Mouse (Mus musculus) neural tube, embryonic 15.5 days (tissue): ENCODE data around the gene Slc12a5. TPM values are rescaled to one million over a fixed set of nuclear protein-coding genes. Genes with fewer than 3 reads are reported as not detected.

ENCODE experiments used
- ATAC-seq: fragments of 200-750 bp; cut with Nextera tagmentation; 2 replicates; pipeline ENCODE4 v1.8.0; 2017; ENCODE audit warnings: mild to moderate bottlenecking, moderate TSS enrichment, moderate library complexity; ENCODE audit not compliant: low FRiP score
- H3K27ac ChIP-seq: fragments of 300-500 bp; sonication (generic); replicated peaks from 2 replicates; pipeline ENCODE4 v1.5.1; 2015; ENCODE audit warnings: mild to moderate bottlenecking, inconsistent platforms
- H3K27me3 ChIP-seq: fragments of 300-500 bp; sonication (generic); replicated peaks from 2 replicates; pipeline ENCODE4 v1.6.1; 2015; ENCODE audit warnings: inconsistent platforms
- H3K36me3 ChIP-seq: fragments of 300-500 bp; sonication (generic); 2 replicates; pipeline ENCODE4 v1.6.1; 2015; ENCODE audit warnings: inconsistent platforms
- H3K4me1 ChIP-seq: fragments of 300-500 bp; sonication (generic); 2 replicates; pipeline ENCODE4 v1.6.1; 2015; ENCODE audit warnings: inconsistent platforms
- H3K4me2 ChIP-seq: fragments of 300-500 bp; sonication (generic); 2 replicates; pipeline ENCODE4 v1.6.1; 2015; ENCODE audit warnings: inconsistent platforms, mild to moderate bottlenecking, moderate library complexity
- H3K4me3 ChIP-seq: fragments of 300-500 bp; sonication (generic); replicated peaks from 2 replicates; pipeline ENCODE4 v1.5.1; 2015; ENCODE audit warnings: mild to moderate bottlenecking, inconsistent platforms
- H3K9ac ChIP-seq: fragments of 300-500 bp; sonication (generic); replicated peaks from 2 replicates; pipeline ENCODE4 v1.6.1; 2015; ENCODE audit warnings: mild to moderate bottlenecking, inconsistent platforms
- H3K9me3 ChIP-seq: fragments of 300-500 bp; sonication (generic); replicated peaks from 2 replicates; pipeline ENCODE4 v1.6.1; 2016; ENCODE audit warnings: inconsistent platforms
- WGBS: fragments of 180-500 bp; shearing (Covaris S2); methylation state at CpG from one replicate; pipeline ENCODE4 v1.1.7; 2015; ENCODE audit warnings: mixed read lengths; 5-methylcytosine and 5-hydroxymethylcytosine counted together
- polyA plus RNA-seq: library from polyadenylated mRNA; unstranded; fragments of >200 nt; fragmentation: Nextera tagmentation; extraction: Ambion mirVana; gene quantifications from 2 replicates; pipeline ENCODE4 v1.2.1, GENCODE M21; 2015

Gene Slc12a5
- polyA plus RNA-seq, 1 experiment from 2014 or later = 61.8 TPM

DNA sequence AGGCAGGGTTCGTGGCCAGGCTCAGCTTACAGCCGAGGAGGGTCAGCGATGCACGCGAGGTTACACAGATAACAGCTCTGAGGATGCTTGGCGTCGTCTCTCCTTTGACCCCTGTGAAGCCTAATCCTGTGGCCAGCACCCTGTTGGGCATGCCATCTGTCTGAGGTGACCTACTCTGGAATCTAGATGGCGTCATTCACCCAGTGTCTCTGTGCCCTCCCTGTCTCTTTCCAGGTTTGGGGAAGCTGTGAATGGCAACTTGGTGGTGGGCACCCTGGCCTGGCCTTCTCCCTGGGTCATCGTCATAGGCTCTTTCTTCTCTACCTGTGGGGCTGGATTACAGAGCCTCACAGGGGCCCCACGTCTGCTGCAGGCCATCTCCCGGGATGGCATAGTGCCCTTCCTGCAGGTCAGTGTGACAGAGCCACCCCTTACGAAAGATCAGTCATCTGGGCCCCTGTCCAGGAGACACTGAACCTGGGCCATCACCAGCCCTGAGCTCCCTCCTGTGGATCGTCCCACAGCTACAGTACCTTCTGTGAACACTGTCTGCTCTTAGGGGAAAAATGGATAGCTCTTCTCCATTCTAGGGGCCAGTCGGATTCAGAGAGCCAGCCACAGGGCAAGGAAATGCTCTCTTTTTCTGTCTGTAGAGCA is 25.9 kb downstream of the Slc12a5 start:
- Histone ChIP-seq H3K9me3 (no peaks in the 10 kb centered on the region), H3K4me3 (no peak overlapping the region), H3K4me2 (no peak overlapping the region), H3K9ac (no peak overlapping the region), H3K27me3 (no peaks in the 10 kb centered on the region; the same call in 1 of the 2 replicates), H3K27ac (no peak overlapping the region), H3K4me1 (no peaks in the 10 kb centered on the region), H3K36me3 (peaks cover 39% of the 10 kb centered on the region)
- no peak for ATAC-seq
- 80% methylated on average over 14 of the region's 14 CpGs for WGBS

DNA sequence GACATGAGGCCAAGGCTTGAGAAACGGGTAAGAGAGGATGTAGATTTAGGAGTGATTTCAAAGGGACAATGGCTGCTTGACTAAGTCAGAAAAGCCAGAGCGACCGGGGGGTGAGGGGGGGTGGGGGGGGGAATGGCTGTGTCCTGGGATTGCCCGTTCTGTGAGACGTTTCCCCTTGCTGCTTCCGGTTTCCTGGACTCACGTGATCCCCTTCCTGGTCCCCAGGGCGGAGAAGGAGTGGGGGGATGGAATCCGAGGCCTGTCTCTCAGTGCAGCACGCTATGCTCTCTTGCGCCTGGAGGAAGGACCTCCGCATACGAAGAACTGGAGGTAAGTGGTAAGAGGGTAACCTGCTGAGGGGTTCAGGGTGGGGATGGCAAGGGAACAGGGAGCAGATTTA is 28.2 kb downstream of the Slc12a5 start:
- H3K36me3 ChIP-seq = peaks cover 27% of the 10 kb centered on the region
- H3K9me3 ChIP-seq = no peaks in the 10 kb centered on the region
- H3K27ac ChIP-seq = no peak overlapping the region
- no peak overlapping the region for H3K4me3 ChIP-seq
- no peak overlapping the region for H3K4me2 ChIP-seq
- H3K4me1 ChIP-seq = no peaks in the 10 kb centered on the region
- no peaks in the 10 kb centered on the region; the same call in 1 of the 2 replicates for H3K27me3 ChIP-seq
- H3K9ac ChIP-seq = no peak overlapping the region
- 70% methylated on average over 13 of the region's 13 CpGs for WGBS
- ATAC-seq = no peak

DNA sequence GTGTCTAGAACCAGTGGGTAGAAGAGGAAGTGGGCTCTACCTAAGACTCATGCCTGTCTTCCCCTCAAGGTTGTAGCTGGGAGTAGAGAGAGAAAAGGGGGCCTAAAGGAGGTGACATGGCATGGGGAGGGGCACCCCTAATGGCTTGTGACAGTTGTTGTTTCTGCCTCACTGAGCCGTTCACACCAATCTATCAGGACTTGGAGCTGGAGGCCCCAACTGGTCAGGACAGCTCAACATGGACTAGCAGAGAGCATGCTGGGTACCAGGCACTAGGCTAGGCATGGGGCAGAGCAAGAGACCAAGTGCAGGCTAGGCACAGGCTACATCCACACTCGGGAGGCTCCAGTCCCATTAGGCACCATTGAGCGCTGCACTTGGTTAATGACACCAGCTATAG is 30.5 kb downstream of the Slc12a5 start:
- Histone ChIP-seq H3K4me3 (no peak overlapping the region), H3K27me3 (no peaks in the 10 kb centered on the region; the same call in 1 of the 2 replicates), H3K4me1 (peaks cover 7% of the 10 kb centered on the region; the same call in 1 of the 2 replicates), H3K4me2 (no peak overlapping the region), H3K36me3 (peaks cover 32% of the 10 kb centered on the region), H3K9ac (no peak overlapping the region), H3K9me3 (no peaks in the 10 kb centered on the region), H3K27ac (no peak overlapping the region)
- 75% methylated on average over 3 of the region's 3 CpGs for WGBS
- ATAC-seq = no peak

DNA sequence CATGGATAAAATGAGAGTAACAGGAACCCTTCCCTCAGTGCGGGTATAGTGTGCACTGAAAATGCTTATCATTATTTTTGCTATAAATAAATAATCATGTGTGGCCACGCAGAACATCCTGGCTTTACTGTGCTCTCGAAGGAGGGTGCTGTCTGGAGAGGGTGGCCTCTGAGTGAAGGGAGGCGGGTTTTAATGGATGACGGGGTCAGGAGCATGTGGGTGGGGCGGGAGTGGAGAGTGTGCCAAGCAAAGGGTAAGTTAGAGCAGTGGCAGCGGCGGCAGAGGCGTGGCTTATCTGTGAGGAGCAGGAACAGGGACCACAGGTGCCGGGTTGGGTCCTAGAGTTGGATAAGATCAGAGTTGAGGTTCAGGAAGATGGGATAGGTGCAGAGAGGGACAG is 31.2 kb downstream of the Slc12a5 start:
- Histone ChIP-seq H3K27ac (no peak overlapping the region), H3K4me2 (no peak overlapping the region), H3K4me1 (peaks cover 8% of the 10 kb centered on the region; the same call in 1 of the 2 replicates), H3K9ac (no peak overlapping the region), H3K36me3 (peaks cover 27% of the 10 kb centered on the region), H3K9me3 (no peaks in the 10 kb centered on the region), H3K4me3 (no peak overlapping the region), H3K27me3 (no peaks in the 10 kb centered on the region; the same call in 1 of the 2 replicates)
- 36% methylated on average over 10 of the region's 10 CpGs for WGBS
- no peak for ATAC-seq

DNA sequence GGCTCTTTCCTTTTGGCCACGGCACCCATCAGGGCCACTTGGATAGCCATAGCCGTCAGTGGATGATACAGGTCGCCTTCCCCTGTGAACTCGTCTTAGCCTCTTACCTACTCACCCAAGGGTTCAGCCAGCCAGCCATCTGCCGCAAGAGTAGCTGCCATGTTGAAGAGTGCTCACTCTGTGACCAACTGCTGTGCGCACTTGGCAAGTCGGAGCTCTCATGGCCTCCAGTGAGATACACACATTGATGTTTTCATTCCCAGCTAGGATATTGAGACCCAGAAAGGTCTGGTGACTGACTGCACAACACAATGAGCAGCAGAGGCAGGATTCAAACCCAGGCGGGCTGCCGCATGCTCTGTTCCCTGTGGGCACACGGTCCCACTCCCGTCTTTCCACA is 33.6 kb downstream of the Slc12a5 start:
- H3K27me3 ChIP-seq = peaks cover 4% of the 10 kb centered on the region
- H3K36me3 ChIP-seq = peaks cover 27% of the 10 kb centered on the region
- H3K4me2 ChIP-seq = no peak overlapping the region
- H3K4me1 ChIP-seq = peaks cover 28% of the 10 kb centered on the region
- no peak overlapping the region for H3K9ac ChIP-seq
- no peak overlapping the region for H3K27ac ChIP-seq
- 87% methylated on average over 11 of the region's 11 CpGs for WGBS
- no peaks in the 10 kb centered on the region for H3K9me3 ChIP-seq
- H3K4me3 ChIP-seq = no peak overlapping the region
- ATAC-seq = no peak

DNA sequence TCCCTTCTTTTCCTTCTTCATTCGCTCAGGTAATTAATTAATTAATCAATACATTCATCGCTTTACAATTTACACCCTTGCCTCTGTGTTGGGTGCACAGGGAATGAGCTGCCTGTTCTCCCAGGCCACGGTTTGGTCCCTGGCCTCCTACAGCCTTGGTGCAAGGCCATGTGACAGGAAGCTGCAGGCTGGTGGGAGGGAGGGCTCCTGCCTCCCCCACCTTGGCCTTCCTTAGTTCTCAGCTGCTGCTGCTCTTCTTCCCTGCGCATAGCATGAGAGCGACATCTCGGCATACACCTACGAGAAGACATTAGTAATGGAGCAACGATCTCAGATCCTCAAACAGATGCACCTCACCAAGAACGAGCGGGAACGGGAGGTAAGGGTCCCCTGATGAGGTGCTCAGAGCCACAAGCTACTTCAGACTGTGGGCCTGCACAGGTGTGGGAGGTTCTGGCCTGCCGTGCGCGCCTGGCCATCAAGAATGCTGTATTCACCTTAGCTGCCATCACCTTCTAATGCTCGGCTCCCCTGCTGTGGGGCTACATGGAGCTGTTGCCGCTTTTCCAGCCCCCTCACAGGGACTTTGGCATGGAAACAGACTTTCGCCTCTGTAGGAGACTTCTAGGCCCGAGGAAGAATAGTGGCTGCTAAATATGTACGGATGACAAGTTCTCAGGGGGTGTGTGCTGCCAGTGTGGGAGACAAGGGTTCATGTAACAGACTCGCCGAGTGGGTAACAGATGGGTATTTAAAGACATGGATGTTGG is 34.2 kb downstream of the Slc12a5 start:
- no peak for ATAC-seq
- no peak overlapping the region for H3K9ac ChIP-seq
- 63% methylated on average over 21 of the region's 21 CpGs for WGBS
- peaks cover 4% of the 10 kb centered on the region for H3K27me3 ChIP-seq
- no peak overlapping the region for H3K4me2 ChIP-seq
- H3K4me1 ChIP-seq = peaks cover 28% of the 10 kb centered on the region
- peaks cover 29% of the 10 kb centered on the region for H3K36me3 ChIP-seq
- no peaks in the 10 kb centered on the region for H3K9me3 ChIP-seq
- no peak overlapping the region for H3K27ac ChIP-seq
- no peak overlapping the region for H3K4me3 ChIP-seq

DNA sequence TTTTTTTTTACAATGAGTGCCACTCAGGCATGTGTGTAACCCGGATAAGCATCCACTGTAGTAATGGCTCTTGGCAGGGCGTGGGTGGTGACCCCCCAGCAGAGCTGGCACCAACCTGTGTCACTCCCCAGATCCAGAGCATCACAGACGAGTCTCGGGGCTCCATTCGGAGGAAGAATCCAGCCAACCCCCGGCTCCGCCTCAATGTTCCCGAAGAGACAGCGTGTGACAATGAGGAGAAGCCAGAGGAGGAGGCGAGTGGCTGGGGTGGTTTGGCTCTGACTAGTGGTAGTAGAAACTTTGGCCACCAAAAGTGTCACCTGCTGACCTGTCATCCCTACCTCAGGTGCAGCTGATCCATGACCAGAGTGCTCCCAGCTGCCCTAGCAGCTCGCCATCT is 35.4 kb downstream of the Slc12a5 start:
- ATAC-seq = no peak
- peaks cover 28% of the 10 kb centered on the region for H3K4me1 ChIP-seq
- peaks cover 41% of the 10 kb centered on the region for H3K36me3 ChIP-seq
- no peak overlapping the region for H3K9ac ChIP-seq
- 73% methylated on average over 11 of the region's 11 CpGs for WGBS
- H3K27me3 ChIP-seq = peaks cover 4% of the 10 kb centered on the region
- H3K27ac ChIP-seq = no peak overlapping the region
- no peak overlapping the region for H3K4me2 ChIP-seq
- H3K9me3 ChIP-seq = no peaks in the 10 kb centered on the region
- H3K4me3 ChIP-seq = no peak overlapping the region

DNA sequence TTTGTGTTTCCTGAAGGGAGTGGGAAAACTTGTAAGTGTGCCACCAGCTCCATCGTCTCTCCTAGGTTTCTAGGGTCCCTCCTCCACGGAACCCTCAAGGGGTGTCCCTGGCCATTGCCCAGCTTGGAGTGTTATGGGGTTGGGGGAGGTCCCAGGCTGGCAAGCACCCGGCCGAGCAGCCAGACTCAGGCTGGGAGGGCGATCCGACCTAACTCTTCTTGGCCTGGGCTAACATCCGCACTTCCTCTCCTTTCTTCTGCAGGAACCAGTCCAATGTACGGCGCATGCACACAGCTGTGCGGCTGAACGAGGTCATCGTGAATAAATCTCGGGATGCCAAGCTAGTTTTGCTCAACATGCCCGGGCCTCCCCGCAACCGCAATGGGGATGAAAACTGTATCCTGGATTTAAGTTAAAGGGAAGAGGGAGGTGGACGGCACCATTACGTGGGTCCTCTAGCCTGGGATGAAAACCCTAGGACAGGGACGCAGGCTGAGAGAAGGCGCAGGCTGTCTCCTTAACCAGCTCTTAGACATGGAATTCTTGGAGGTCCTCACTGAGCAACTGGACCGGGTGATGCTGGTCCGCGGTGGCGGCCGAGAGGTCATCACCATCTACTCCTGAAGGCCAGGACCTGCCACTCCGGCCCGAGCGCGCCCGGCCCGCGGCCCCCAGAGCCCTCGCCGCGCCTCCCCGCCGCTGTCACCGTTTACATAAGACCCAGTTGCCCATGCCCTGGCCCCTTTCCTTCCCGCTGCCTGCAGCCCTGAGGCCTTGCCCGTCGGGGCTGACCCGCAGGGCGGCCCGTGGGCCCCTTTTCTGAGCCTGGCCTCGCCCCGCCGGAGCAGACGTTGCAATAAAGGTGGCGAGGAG is 36.5 kb downstream of the Slc12a5 start:
- Histone ChIP-seq H3K27ac (no peak overlapping the region), H3K4me3 (peak overlapping the region; percentile 16), H3K9ac (peak overlapping the region; percentile 34; the same call in 1 of the 2 replicates), H3K9me3 (no peaks in the 10 kb centered on the region), H3K4me1 (peaks cover 28% of the 10 kb centered on the region), H3K27me3 (peaks cover 4% of the 10 kb centered on the region; the same call in 1 of the 2 replicates), H3K4me2 (peak overlapping the region; percentile 51), H3K36me3 (peaks cover 52% of the 10 kb centered on the region)
- no peak for ATAC-seq
- WGBS = 14% methylated on average over 49 of the region's 49 CpGs

DNA sequence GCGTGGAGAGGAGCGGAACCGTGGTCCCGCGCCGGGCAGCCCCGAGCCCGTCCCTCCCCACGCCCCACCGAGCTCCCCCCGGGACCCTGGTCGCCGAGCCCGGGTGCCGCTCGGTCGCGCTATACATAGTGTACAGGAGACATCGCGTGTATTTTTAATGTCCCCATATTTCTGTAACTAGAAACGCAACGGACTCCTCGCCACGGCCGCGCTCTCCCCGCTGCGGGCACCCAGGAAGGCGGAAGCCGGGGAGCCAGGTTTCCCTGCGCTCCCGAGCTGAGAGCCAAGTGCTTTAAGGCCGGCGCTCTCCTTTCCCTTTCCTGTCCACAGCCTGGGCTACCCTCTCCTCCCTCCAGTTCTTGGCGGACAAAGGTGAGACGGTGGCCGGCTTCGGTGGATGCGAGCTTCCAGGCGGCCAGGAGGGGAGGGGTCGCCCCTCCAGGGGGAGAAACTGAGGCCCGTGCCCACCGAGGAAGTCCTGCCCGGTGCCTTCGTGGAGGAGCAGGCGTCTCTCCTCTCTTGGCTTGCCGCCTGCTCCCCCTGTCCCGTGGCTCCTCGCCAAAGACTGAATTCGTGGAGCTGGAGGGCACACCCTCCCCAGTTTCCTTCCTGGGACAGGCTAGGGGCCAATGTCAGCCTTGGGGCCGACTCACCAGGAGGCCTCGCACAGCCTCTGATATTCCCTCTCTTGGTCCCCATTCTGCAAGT is 37.3 kb downstream of the Slc12a5 start:
- Histone ChIP-seq H3K36me3 (peaks cover 60% of the 10 kb centered on the region), H3K27me3 (peaks cover 4% of the 10 kb centered on the region; the same call in 1 of the 2 replicates), H3K9ac (peak overlapping the region; percentile 34), H3K4me2 (peak overlapping the region; percentile 51), H3K27ac (no peak overlapping the region), H3K4me1 (peaks cover 28% of the 10 kb centered on the region), H3K9me3 (no peaks in the 10 kb centered on the region), H3K4me3 (peak overlapping the region; percentile 16)
- no peak for ATAC-seq
- WGBS = 1% methylated on average over 49 of the region's 52 CpGs

DNA sequence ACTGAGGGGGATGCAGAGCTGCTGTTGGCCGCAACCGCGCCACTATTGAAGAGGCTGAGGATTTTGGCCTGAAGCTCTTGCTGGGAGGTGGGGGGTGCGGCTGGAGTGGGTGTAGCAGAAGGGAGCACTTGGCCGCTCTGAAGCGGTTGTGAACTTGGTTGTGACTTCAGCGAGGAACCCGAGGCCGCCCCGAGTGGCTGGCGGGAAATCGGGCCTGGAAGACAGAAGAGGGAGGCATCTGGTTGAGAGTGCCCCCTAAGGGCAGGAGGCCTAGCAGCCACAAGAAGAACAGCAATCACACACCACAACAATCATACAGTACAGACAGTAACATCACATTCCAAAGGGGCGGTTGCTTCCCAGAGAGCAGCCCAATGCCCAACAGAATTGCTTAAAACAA is 41.4 kb downstream of the Slc12a5 start:
- ATAC-seq = no peak
- no peak overlapping the region for H3K27ac ChIP-seq
- WGBS = 86% methylated on average over 13 of the region's 13 CpGs

DNA sequence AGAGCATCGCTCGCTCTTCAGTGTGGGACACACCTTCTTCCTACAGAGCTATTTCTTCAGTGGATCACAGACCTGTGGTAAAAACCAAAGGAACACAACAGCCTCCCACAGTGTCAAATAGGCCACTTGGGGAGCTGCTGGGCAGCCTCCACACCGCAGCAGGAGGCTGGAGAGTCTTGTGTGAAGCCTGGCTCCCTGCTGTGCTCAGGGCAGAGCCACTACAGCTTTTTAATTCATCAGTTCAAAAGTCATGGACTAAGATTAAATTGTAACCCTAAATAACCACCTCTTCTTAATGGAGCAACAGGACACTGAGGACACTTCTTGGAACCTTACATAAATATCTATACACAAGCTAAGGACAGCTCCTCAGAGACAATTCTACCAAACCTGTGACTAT is 42.5 kb downstream of the Slc12a5 start:
- peaks cover 93% of the 10 kb centered on the region for H3K36me3 ChIP-seq
- H3K9ac ChIP-seq = no peak overlapping the region
- no peak overlapping the region for H3K4me3 ChIP-seq
- H3K4me2 ChIP-seq = no peak overlapping the region
- H3K4me1 ChIP-seq = peaks cover 8% of the 10 kb centered on the region
- no peaks in the 10 kb centered on the region for H3K9me3 ChIP-seq
- no peak for ATAC-seq
- no peaks in the 10 kb centered on the region; the same call in 1 of the 2 replicates for H3K27me3 ChIP-seq
- H3K27ac ChIP-seq = no peak overlapping the region
- WGBS = 82% methylated on average over 3 of the region's 3 CpGs

More for the DNA sequence above, 41.4 kb downstream of the Slc12a5 start:
- peaks cover 4% of the 10 kb centered on the region; the same call in 1 of the 2 replicates for H3K27me3 ChIP-seq
- H3K9ac ChIP-seq = no peak overlapping the region
- no peak overlapping the region for H3K4me3 ChIP-seq
- H3K4me2 ChIP-seq = no peak overlapping the region
- H3K9me3 ChIP-seq = no peaks in the 10 kb centered on the region
- peaks cover 19% of the 10 kb centered on the region for H3K4me1 ChIP-seq
- H3K36me3 ChIP-seq = peaks cover 82% of the 10 kb centered on the region
